Mouse (Mus musculus) C2C12 (cell line): ENCODE data around the gene Cdk1. TPM values are rescaled to one million over a fixed set of nuclear protein-coding genes. Genes with fewer than 3 reads are reported as not detected.

Experiments
- H3K27me3 ChIP-seq: one replicate; pipeline ENCODE4 v1.6.1; 2011; ENCODE audit not compliant: control insufficient read depth, insufficient read depth, insufficient read length
- H3K36me3 ChIP-seq: one replicate; pipeline ENCODE4 v1.6.1; 2011; ENCODE audit not compliant: control insufficient read depth, insufficient read depth
- H3K4me3 ChIP-seq: one replicate; pipeline ENCODE4 v1.5.1; 2011; ENCODE audit warnings: mild to moderate bottlenecking, control low read depth; ENCODE audit not compliant: poor library complexity, insufficient read depth, severe bottlenecking
- H3K79me2 ChIP-seq: one replicate; pipeline ENCODE4 v1.6.1; 2011; ENCODE audit not compliant: control insufficient read depth, insufficient read depth
- H3K79me3 ChIP-seq: one replicate; pipeline ENCODE4 v1.6.1; 2011; ENCODE audit warnings: low read depth, control low read depth
- H3ac ChIP-seq: one replicate; pipeline ENCODE3; 2011; ENCODE audit warnings: low read depth; ENCODE audit not compliant: control insufficient read depth, insufficient read length
- CEBPB ChIP-seq: IDR thresholded peaks from one replicate; pipeline ENCODE4 v1.6.1; 2011; ENCODE audit warnings: low read depth, mild to moderate bottlenecking, control low read depth, moderate library complexity
- CTCF ChIP-seq: IDR thresholded peaks from one replicate; pipeline ENCODE4 v1.5.1; 2011; ENCODE audit not compliant: control insufficient read depth, insufficient read depth, insufficient read length
- FOSL1 ChIP-seq: IDR thresholded peaks from one replicate; pipeline ENCODE4 v1.8.0; 2011; ENCODE audit warnings: mild to moderate bottlenecking, low read length; ENCODE audit not compliant: poor library complexity, insufficient read depth, severe bottlenecking
- MAX ChIP-seq: IDR thresholded peaks from one replicate; pipeline ENCODE4 v1.6.1; 2011; ENCODE audit warnings: mild to moderate bottlenecking, control low read depth
- MYOD1 ChIP-seq: IDR thresholded peaks from one replicate; pipeline ENCODE4 v1.6.1; 2011; ENCODE audit warnings: low read depth; ENCODE audit not compliant: control insufficient read depth, insufficient read length
- MYOG ChIP-seq: IDR thresholded peaks from one replicate; pipeline ENCODE4 v1.6.1; 2011; ENCODE audit not compliant: control insufficient read depth, insufficient read length; ENCODE audit errors: extremely low read depth
- USF1 ChIP-seq: IDR thresholded peaks from one replicate; pipeline ENCODE4 v1.6.1; 2011; ENCODE audit warnings: low read depth, mild to moderate bottlenecking, control low read depth, moderate library complexity
- long read RNA-seq, 2 experiments: library from polyadenylated mRNA; unstranded; transcript quantifications; one replicate each; pipeline ENCODE4 v2.0.0; 2019 to 2020
- polyA plus RNA-seq: library from polyadenylated mRNA; unstranded; fragments of >200 nt; fragmentation: generic; extraction: Trizol; gene quantifications from one replicate; pipeline ENCODE4 v1.2.1, GENCODE M21; 2012; ENCODE audit warnings: missing spikeins

Cdk1 gene
- polyA plus RNA-seq: 374 TPM
- long read RNA-seq, experiment 1, full-length matches to known transcripts: 152 of 173 reads
- long read RNA-seq, experiment 1, partial matches to known transcripts: 7 of 173 reads
- long read RNA-seq, experiment 1, other reads (novel, unspliced or antisense): 14 of 173 reads
- long read RNA-seq, experiment 2, full-length matches to known transcripts: 314 of 336 reads
- long read RNA-seq, experiment 2, partial matches to known transcripts: 3 of 336 reads
- long read RNA-seq, experiment 2, other reads (novel, unspliced or antisense): 19 of 336 reads

DNA sequence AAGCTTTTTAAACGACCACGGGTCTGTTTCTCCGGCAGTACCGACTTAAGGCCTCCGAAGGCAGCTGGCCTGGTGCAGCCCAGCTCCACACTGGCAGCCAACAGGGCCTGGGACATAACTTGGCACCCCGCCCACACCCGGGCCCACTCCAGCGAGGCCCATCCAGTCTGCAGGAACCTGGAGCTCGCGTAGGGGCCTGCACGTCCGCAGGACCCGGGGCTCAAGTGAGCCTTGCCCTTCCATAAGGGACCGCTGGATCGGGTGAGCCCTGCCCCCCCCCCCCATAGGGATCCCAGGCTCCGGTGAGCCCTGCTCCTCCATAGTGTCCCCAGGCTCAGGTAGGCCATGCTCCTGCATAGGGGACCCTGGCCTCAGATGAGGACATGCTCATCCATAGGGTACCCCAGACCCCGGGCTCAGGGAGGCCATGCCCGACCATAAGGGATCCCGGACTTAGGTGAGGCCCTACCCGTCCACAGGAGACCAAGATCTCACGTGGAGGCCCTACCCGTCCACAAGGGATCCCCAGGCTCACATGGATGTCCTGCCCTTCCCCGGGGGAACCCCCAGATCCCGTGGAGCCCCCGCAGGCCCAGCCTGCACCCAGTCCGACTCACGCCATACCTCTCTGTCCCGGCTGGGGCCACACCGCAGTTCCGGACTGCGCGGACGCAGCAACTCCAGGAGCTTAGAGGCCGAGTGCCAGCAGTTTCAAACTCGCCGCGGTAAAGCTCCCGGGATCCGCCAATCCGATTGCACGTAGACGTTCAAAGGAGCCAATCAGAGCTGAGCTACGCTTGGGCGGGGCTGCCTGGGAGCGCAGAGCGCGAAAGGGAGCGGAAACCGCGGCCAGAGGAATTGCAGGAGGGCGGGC, at the start of gene Cdk1:
Gene Cdk1 (minus strand): TSS at position 727 of the 874 bp plus-strand sequence.
- Histone ChIP-seq H3K27me3 (no peaks in the 10 kb centered on the region), H3K36me3 (peaks cover 41% of the 10 kb centered on the region), H3ac (peak within 1 kb of the TSS; percentile 99), H3K79me3 (peaks cover 52% of the 10 kb centered on the region), H3K4me3 (peak within 1 kb of the TSS; percentile 100), H3K79me2 (peaks cover 53% of the 10 kb centered on the region)
- TF ChIP-seq CEBPB (no peak), MAX (peak; percentile 59), CTCF (no peak), FOSL1 (no peak), MYOG (no peak), USF1 (no peak)

DNA sequence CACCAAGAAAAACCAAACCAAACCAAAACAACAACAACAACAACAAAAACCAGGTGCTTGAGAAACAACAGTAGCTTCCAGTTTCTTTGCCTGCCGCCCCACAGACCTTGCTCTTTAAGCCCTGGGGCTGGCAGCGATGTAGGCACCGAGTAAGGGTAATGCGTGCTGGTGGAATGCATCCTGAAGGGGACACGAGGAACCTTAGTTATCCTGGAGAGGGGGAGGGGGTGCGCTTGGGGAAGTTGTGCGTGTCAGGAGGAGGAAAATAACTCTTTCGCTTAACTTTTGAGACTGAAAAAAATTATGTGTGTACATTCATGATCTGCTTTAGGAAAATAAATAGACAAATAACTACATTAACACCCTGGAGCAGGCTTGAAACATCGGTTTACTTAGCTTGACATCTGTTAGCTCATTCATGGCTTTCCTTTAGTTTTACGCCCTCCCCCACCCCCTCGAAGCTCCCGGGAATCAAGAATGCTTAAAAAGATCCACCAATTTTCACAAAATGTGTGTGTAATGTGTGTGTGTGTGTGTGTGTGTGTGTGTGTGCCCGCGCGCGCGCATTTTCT, 47.2 kb upstream of the Cdk1 start:
- Histone ChIP-seq H3K36me3 (no peaks in the 10 kb centered on the region), H3K79me3 (no peaks in the 10 kb centered on the region), H3K27me3 (peaks cover 32% of the 10 kb centered on the region), H3K79me2 (no peaks in the 10 kb centered on the region), H3ac (no peak overlapping the region), H3K4me3 (no peak overlapping the region)
- TF ChIP-seq CEBPB (no peak), FOSL1 (no peak), MYOD1 (no peak), CTCF (no peak), MAX (no peak), USF1 (no peak), MYOG (no peak)

GRCm38 (mm10) chr10:69398763-69399590, 46.2 kb upstream of the Cdk1 start, which contains the start of gene Ank3:
Gene Ank3, plus strand, starts transcription at chr10:69398773.
- peaks cover 32% of the 10 kb centered on the region for H3K27me3 ChIP-seq
- no peaks in the 10 kb centered on the region for H3K79me2 ChIP-seq
- TF ChIP-seq CTCF (no peak), MAX (no peak), MYOD1 (no peak), MYOG (no peak), CEBPB (no peak), USF1 (no peak), FOSL1 (no peak)
- peak within 1 kb of the TSS; percentile 11 for H3ac ChIP-seq
- H3K4me3 ChIP-seq: no peak within 1 kb of the TSS
- H3K36me3 ChIP-seq: no peaks in the 10 kb centered on the region
- H3K79me3 ChIP-seq: no peaks in the 10 kb centered on the region

DNA sequence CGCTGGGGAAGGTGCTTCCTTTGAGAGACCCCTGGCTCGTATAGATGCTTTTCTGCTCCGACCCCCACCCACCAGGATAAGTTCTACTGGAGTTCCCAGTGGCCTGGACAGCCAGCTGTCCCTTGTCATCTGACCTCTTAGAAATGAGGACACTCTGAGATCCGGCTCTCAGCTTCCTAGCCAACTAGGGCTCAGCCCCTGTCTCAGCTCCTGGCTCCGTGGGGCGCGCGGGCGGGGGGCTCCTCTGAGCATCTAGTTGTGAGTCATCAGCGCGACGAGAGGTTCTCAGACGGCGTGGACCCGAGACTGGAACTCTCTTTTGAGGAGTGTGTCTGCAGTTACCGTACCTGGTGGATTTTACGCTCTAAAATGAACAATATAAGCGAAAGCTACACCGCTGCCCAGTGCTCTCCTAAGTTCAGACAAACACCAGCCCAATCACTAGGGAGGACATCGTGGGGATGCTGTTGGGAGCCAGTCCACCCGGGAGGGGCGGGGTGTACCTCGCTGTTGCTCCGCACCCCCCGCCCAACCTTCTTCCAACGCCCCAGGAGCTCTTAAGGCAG, 45.5 kb upstream of the Cdk1 start:
- no peak for TF ChIP-seq CEBPB
- no peak for TF ChIP-seq MYOD1
- no peak for TF ChIP-seq USF1
- TF ChIP-seq MYOG: no peak
- no peak for TF ChIP-seq MAX
- TF ChIP-seq CTCF: no peak
- TF ChIP-seq FOSL1: no peak
- no peak overlapping the region for H3K4me3 ChIP-seq
- no peaks in the 10 kb centered on the region for H3K36me3 ChIP-seq
- peaks cover 32% of the 10 kb centered on the region for H3K27me3 ChIP-seq
- H3K79me3 ChIP-seq: no peaks in the 10 kb centered on the region
- H3ac ChIP-seq: no peak overlapping the region
- H3K79me2 ChIP-seq: no peaks in the 10 kb centered on the region

GRCm38 (mm10) chr10:69389511-69389910, 36.8 kb upstream of the Cdk1 start:
- no peaks in the 10 kb centered on the region for H3K79me2 ChIP-seq
- no peaks in the 10 kb centered on the region for H3K27me3 ChIP-seq
- no peak overlapping the region for H3K4me3 ChIP-seq
- H3K36me3 ChIP-seq: no peaks in the 10 kb centered on the region
- TF ChIP-seq USF1 (no peak), FOSL1 (no peak), MYOD1 (no peak), MYOG (no peak), CTCF (no peak), CEBPB (no peak), MAX (no peak)
- H3K79me3 ChIP-seq: no peaks in the 10 kb centered on the region
- no peak overlapping the region for H3ac ChIP-seq
